23 mouse cellular contexts compared by ENCODE assay signal in the genomic region with DNA sequence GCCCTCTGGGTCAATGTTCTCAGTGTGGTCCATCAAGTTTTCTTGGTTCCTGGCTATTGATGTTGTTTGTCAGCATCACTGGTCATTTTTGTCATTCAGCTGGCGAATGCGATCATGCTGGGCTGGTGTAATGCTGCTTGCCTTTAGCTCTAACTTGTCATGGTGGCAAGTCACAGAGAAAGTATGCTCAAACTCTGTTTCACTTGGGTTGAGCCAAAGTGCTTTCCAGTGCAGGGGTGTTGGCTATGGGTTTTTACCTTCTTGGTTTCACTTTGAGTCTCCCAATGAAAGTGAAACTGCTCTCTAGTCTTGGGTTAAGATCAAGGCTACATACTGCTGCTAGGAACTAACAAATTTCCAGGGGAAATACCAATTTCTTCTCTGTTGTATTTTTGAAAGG. TPM values are rescaled to one million over a fixed set of nuclear protein-coding genes. Genes with fewer than 3 reads are reported as not detected.
DNase-seq lines count a peak whose midpoint lies in the region; ATAC-seq and TF ChIP-seq lines count a peak whose summit lies in the region.
"Had no signal": no experiment of that assay in that cellular context is flagged by ENCODE, and none has a peak within 500 bp of the region (broad histone marks: within the 10 kb centered on the region; RNA-seq: fewer than 3 reads in every experiment).

No protein-coding gene starts in this region.

- ATAC-seq in hematopoietic stem cell, adult 5-6 weeks (replicated peaks in 1 of 2; ENCODE audit: insufficient read depth in 1 of 2, low FRiP score in 2 of 2, low TSS enrichment in 1 of 2, low read depth in 1 of 2, poor library complexity in 2 of 2, severe bottlenecking in 2 of 2): peak; percentile 92 to 94
- no peak for ATAC-seq in heart, embryonic 12.5 days (ENCODE audit: insufficient number of reproducible peaks, low FRiP score)
- ATAC-seq: forebrain, embryonic 15.5 days; intestine, postnatal 0 days had no signal

- DNase-seq in A20 (ENCODE audit: low read depth, low spot score): peak; percentile 80
- DNase-seq in CH12.LX (ENCODE audit: extremely low read depth): peak; percentile 98
- DNase-seq in naive thymus-derived CD4-positive, alpha-beta T cell, adult 2 months (ENCODE audit: low read depth): peak; percentile 21
- DNase-seq in retina, postnatal 1 day: no peak
- no peak for DNase-seq in left cerebral cortex, postnatal 14 days (ENCODE audit: low spot score in 2 of 2)
- no peak for DNase-seq in left cerebral cortex, adult 11 months (ENCODE audit: low spot score)
- DNase-seq: adrenal gland, postnatal 10 days; cerebellum, adult 18-20 months; liver, embryonic 13.5 days; thymus, postnatal 4 days had no signal

- TF ChIP-seq RAD21 in CH12.LX (IDR thresholded peaks at IDR 0.05; ENCODE audit: low read depth, low read length): peak; percentile 54

- peak overlapping the region; percentile 53; the same call in 1 of the 2 replicates for H3K9ac ChIP-seq in CH12.LX (ENCODE audit: insufficient read depth, low read depth)
- H3K9ac ChIP-seq in heart, embryonic 12.5 days: no peak overlapping the region
- H3K9ac ChIP-seq: embryonic facial prominence, embryonic 12.5 days; forebrain, embryonic 15.5 days; heart, embryonic 15.5 days; hindbrain, embryonic 14.5 days; liver, embryonic 13.5 days had no signal

- in situ Hi-C loops in CH12.LX (cut with MboI; ENCODE audit: low pct_ligation_motif_present, low pct_unique_long_range_greater_than_20kb, low sequenced_read_pairs): loop anchor here (5.0 kb wide), 1 partner anchor 38 kb away; a partner anchor contains a TSS

- H3K79me2 ChIP-seq in CH12.LX (replicated peaks; ENCODE audit: control insufficient read depth, extremely low read depth, insufficient read depth, poor library complexity, severe bottlenecking): no peaks in the 10 kb centered on the region

- peak overlapping the region in 1 of 3 experiments; percentile 15 for H3K4me3 ChIP-seq in CH12.LX (replicated peaks in 1 of 3; ENCODE audit: low read depth in 2 of 3, low read length in 2 of 3, poor library complexity in 1 of 3)
- H3K4me3 ChIP-seq in heart, embryonic 12.5 days: no peak overlapping the region
- H3K4me3 ChIP-seq: embryonic facial prominence, embryonic 12.5 days; forebrain, embryonic 15.5 days; heart, embryonic 15.5 days; limb, embryonic 10.5 days; liver, embryonic 13.5 days had no signal

- WGBS in heart, embryonic 12.5 days: 86% methylated on average over 2 of the region's 2 CpGs

- H3K4me1 ChIP-seq in CH12.LX (ENCODE audit: control insufficient read depth in 1 of 2, insufficient read depth in 2 of 2): peaks cover 22 to 78% of the 10 kb centered on the region in 2 experiments
- H3K4me1 ChIP-seq in heart, embryonic 12.5 days (replicated peaks): no peaks in the 10 kb centered on the region
- H3K4me1 ChIP-seq: embryonic facial prominence, embryonic 12.5 days; forebrain, embryonic 15.5 days; heart, embryonic 15.5 days; limb, embryonic 10.5 days; liver, embryonic 13.5 days had no signal

- H3K36me3 ChIP-seq in CH12.LX (replicated peaks in 1 of 2; ENCODE audit: control insufficient read depth in 1 of 2, insufficient read depth in 1 of 2, low read length in 1 of 2): no peaks in the 10 kb centered on the region
- no peaks in the 10 kb centered on the region for H3K36me3 ChIP-seq in heart, embryonic 12.5 days
- H3K36me3 ChIP-seq: embryonic facial prominence, embryonic 12.5 days; forebrain, embryonic 15.5 days; heart, embryonic 15.5 days; limb, embryonic 10.5 days; liver, embryonic 13.5 days had no signal

- dilution Hi-C loops in CH12.LX (cut with MboI; ENCODE audit: extremely low pct_ligation_motif_present, extremely low pct_unique_long_range_greater_than_20kb, low sequenced_read_pairs): no loop called here

- no peaks in the 10 kb centered on the region for H3K9me3 ChIP-seq in CH12.LX (replicated peaks; ENCODE audit: low read length)
- H3K9me3 ChIP-seq in heart, embryonic 12.5 days (replicated peaks): no peaks in the 10 kb centered on the region
- H3K9me3 ChIP-seq: embryonic facial prominence, embryonic 12.5 days; forebrain, embryonic 15.5 days; heart, embryonic 15.5 days; limb, embryonic 10.5 days; liver, embryonic 13.5 days had no signal

- TF ChIP-seq POLR2A in CH12.LX (IDR thresholded peaks at IDR 0.05; ENCODE audit: low read depth, low read length): peak; percentile 48; the same call in 1 of the 2 replicates

- intact Hi-C loops in left cerebral cortex, postnatal 14 days (cut with DNase I): no loop called here

- no peak for TF ChIP-seq CTCF in CH12.LX (conservative IDR thresholded peaks at IDR 0.05 in 1 of 2, IDR thresholded peaks at IDR 0.05 in 1 of 2; ENCODE audit: low read depth in 2 of 2, low read length in 2 of 2)

- TF ChIP-seq EP300 in CH12.LX (IDR thresholded peaks at IDR 0.05; ENCODE audit: low read length): peak; percentile 100

- peak overlapping the region; percentile 99 for H3K27ac ChIP-seq in CH12.LX (ENCODE audit: insufficient read depth, low read depth)
- no peak overlapping the region for H3K27ac ChIP-seq in heart, embryonic 12.5 days (ENCODE audit: poor library complexity, severe bottlenecking)
- H3K27ac ChIP-seq: embryonic facial prominence, embryonic 12.5 days; forebrain, embryonic 15.5 days; heart, embryonic 15.5 days; hindbrain, embryonic 14.5 days; limb, embryonic 10.5 days; liver, embryonic 13.5 days had no signal

- no peaks in the 10 kb centered on the region for H3K27me3 ChIP-seq in CH12.LX (replicated peaks)
- H3K27me3 ChIP-seq in heart, embryonic 12.5 days (replicated peaks): no peaks in the 10 kb centered on the region
- H3K27me3 ChIP-seq: embryonic facial prominence, embryonic 12.5 days; forebrain, embryonic 15.5 days; heart, embryonic 15.5 days; liver, embryonic 13.5 days had no signal

- H3K4me2 ChIP-seq in CH12.LX (ENCODE audit: insufficient read depth, low read depth, poor library complexity, severe bottlenecking): peak overlapping the region; percentile 83
- no peak overlapping the region for H3K4me2 ChIP-seq in heart, embryonic 12.5 days
- H3K4me2 ChIP-seq: embryonic facial prominence, embryonic 12.5 days; forebrain, embryonic 15.5 days; heart, embryonic 15.5 days; hindbrain, embryonic 14.5 days; liver, embryonic 13.5 days had no signal

TF ChIP-seq in CH12.LX, 34 proteins besides CTCF, POLR2A, EP300 and RAD21 (continues in another document):
- TF ChIP-seq PAX5 (IDR thresholded peaks at IDR 0.05; ENCODE audit: low read length): no peak
- peak; percentile 86 for TF ChIP-seq MAZ (IDR thresholded peaks at IDR 0.05; ENCODE audit: low read depth, low read length)
- peak; percentile 98 for TF ChIP-seq JUND (conservative IDR thresholded peaks at IDR 0.05; ENCODE audit: low read depth, low read length)
- 0 out of 2 replicates have a peak, but pooled peaks have one; percentile 71 for TF ChIP-seq E2F4 (IDR thresholded peaks at IDR 0.05; ENCODE audit: insufficient replicate concordance, low read depth, low read length)
- TF ChIP-seq NRF1 (IDR thresholded peaks at IDR 0.05; ENCODE audit: low read depth, low read length): no peak
- peak; percentile 89 for TF ChIP-seq SIN3A (IDR thresholded peaks at IDR 0.05; ENCODE audit: low read length)
- TF ChIP-seq ZC3H11A (IDR thresholded peaks at IDR 0.05; ENCODE audit: low read depth, low read length): no peak
- TF ChIP-seq ZMIZ1 (IDR thresholded peaks at IDR 0.05; ENCODE audit: low read depth, low read length): peak; percentile 73
- TF ChIP-seq TBP (conservative IDR thresholded peaks at IDR 0.05; ENCODE audit: low read depth, low read length): peak; percentile 86
- TF ChIP-seq BHLHE40 (IDR thresholded peaks at IDR 0.05; ENCODE audit: low read depth, low read length): peak; percentile 93
- peak; percentile 65 for TF ChIP-seq ZNF384 (IDR thresholded peaks at IDR 0.05; ENCODE audit: low read depth, low read length)
- peak; percentile 97 for TF ChIP-seq MAFK (IDR thresholded peaks at IDR 0.05; ENCODE audit: insufficient replicate concordance, low read length)
- TF ChIP-seq ETS1 (conservative IDR thresholded peaks at IDR 0.05; ENCODE audit: low read depth, low read length): peak; percentile 98
- no peak for TF ChIP-seq USF1 (IDR thresholded peaks at IDR 0.05; ENCODE audit: low read depth, low read length)
- 0 out of 2 replicates have a peak, but pooled peaks have one; percentile 58 for TF ChIP-seq KAT2A (IDR thresholded peaks at IDR 0.05; ENCODE audit: insufficient replicate concordance, low read length)
- peak; percentile 87 for TF ChIP-seq MAX (IDR thresholded peaks at IDR 0.05; ENCODE audit: low read length)
- TF ChIP-seq NELFE (IDR thresholded peaks at IDR 0.05; ENCODE audit: low read depth, low read length): peak; percentile 68
- peak; percentile 100 for TF ChIP-seq IRF4 (IDR thresholded peaks at IDR 0.05; ENCODE audit: low read depth, low read length)
- no peak; the same call in 1 of the 2 replicates for TF ChIP-seq USF2 (conservative IDR thresholded peaks at IDR 0.05; ENCODE audit: low read depth, low read length)
- peak; percentile 54; the same call in 1 of the 2 replicates for TF ChIP-seq ELF1 (IDR thresholded peaks at IDR 0.05; ENCODE audit: low read depth, low read length)
- peak; percentile 64 for TF ChIP-seq HCFC1 (IDR thresholded peaks at IDR 0.05; ENCODE audit: low read depth, low read length)
- TF ChIP-seq SMC3 (IDR thresholded peaks at IDR 0.05; ENCODE audit: low read depth, low read length): peak; percentile 53
- no peak for TF ChIP-seq UBTF (IDR thresholded peaks at IDR 0.05; ENCODE audit: low read depth, low read length)

RNA-seq across cellular contexts. Expression of a gene that starts 20.8 kb away (rescaled TPM):
- total RNA-seq in CH12.LX (2012; rRNA removed): 0.29 and 0.38 TPM in 2 replicates
- total RNA-seq in CH12.LX (2014; rRNA removed): 0.51 TPM in 1 of 2 replicates, not detected in the other
- not detected in 2 replicates for polyA plus RNA-seq in CH12.LX (2012; ENCODE audit: insufficient read length, low read depth)
- total RNA-seq in hematopoietic stem cell, adult 5-6 weeks (2017): not detected in 2 replicates
- not detected for total RNA-seq in left cerebral cortex, postnatal 14 days (2021)
- 5.5 and 6.4 TPM in 2 replicates for polyA plus RNA-seq in heart, embryonic 12.5 days (2016; fragmentation: Nextera tagmentation; extraction: Ambion mirVana)
- total RNA-seq: adrenal gland, postnatal 10 days; left cerebral cortex, adult 18-20 months had no signal
- polyA plus RNA-seq: cortical plate, adult 2 months; forebrain, embryonic 15.5 days; gonadal fat pad, adult 2 months; kidney, embryonic 16.5 days; liver, embryonic 13.5 days had no signal

RNA-seq across cellular contexts. Expression of a gene that starts 39.4 kb away (rescaled TPM):
- total RNA-seq in CH12.LX (2012; rRNA removed) (188 and 203 TPM in 2 replicates), CH12.LX (2014; rRNA removed) (243 and 258 TPM in 2 replicates)
- polyA plus RNA-seq in CH12.LX (2012; ENCODE audit: insufficient read length, low read depth): 261 and 307 TPM in 2 replicates
- total RNA-seq in hematopoietic stem cell, adult 5-6 weeks (2017): 87.2 and 129 TPM in 2 replicates
- 10 to 100 TPM; 67.0 to 69.1 TPM for total RNA-seq in left cerebral cortex, postnatal 14 days (2021)
- 44.3 and 48.9 TPM in 2 replicates for polyA plus RNA-seq in heart, embryonic 12.5 days (2016; fragmentation: Nextera tagmentation; extraction: Ambion mirVana)

RNA-seq across cellular contexts. Expression of a gene that starts 41.9 kb away (rescaled TPM):
- total RNA-seq in CH12.LX (2012; rRNA removed) (0.50 and 1.7 TPM in 2 replicates), CH12.LX (2014; rRNA removed) (1.0 and 1.2 TPM in 2 replicates)
- polyA plus RNA-seq in CH12.LX (2012; ENCODE audit: insufficient read length, low read depth): 0.67 TPM in 1 of 2 replicates, not detected in the other
- total RNA-seq in hematopoietic stem cell, adult 5-6 weeks (2017): not detected in 2 replicates
- total RNA-seq in left cerebral cortex, postnatal 14 days (2021): under 1 TPM; 0.33 to 0.70 TPM
- polyA plus RNA-seq in heart, embryonic 12.5 days (2016; fragmentation: Nextera tagmentation; extraction: Ambion mirVana): not detected in 2 replicates
- total RNA-seq: ES-E14; left cerebral cortex, adult 18-20 months had no signal
- polyA plus RNA-seq: forebrain, embryonic 15.5 days; gonadal fat pad, adult 2 months; heart, embryonic 15.5 days; hindbrain, embryonic 14.5 days; intestine, postnatal 0 days; limb, embryonic 10.5 days; liver, embryonic 13.5 days had no signal

Comparison
In these comparisons a context has a peak if more than half of its experiments do, and no peak if none do; other contexts are left out.
1. DNase-seq: peak in A20 (single experiment), CH12.LX (single experiment) and naive thymus-derived CD4-positive, alpha-beta T cell, adult 2 months (single experiment); none in retina, postnatal 1 day (single experiment), left cerebral cortex, postnatal 14 days (0 of 2) and left cerebral cortex, adult 11 months (single experiment).